Mouse (Mus musculus) frontal cortex, postnatal 36 days (tissue): ENCODE results near the gene Syce2.
A peak's percentile ranks its signal among the peaks of the same experiment; 100 is the strongest.

Source experiments
- DNase-seq, 2 experiments: peaks; one replicate each; pipeline ENCODE4 v3.0.0; 2022; ENCODE audit warnings: low spot score in 2 of 2

Syce2 gene

DNA sequence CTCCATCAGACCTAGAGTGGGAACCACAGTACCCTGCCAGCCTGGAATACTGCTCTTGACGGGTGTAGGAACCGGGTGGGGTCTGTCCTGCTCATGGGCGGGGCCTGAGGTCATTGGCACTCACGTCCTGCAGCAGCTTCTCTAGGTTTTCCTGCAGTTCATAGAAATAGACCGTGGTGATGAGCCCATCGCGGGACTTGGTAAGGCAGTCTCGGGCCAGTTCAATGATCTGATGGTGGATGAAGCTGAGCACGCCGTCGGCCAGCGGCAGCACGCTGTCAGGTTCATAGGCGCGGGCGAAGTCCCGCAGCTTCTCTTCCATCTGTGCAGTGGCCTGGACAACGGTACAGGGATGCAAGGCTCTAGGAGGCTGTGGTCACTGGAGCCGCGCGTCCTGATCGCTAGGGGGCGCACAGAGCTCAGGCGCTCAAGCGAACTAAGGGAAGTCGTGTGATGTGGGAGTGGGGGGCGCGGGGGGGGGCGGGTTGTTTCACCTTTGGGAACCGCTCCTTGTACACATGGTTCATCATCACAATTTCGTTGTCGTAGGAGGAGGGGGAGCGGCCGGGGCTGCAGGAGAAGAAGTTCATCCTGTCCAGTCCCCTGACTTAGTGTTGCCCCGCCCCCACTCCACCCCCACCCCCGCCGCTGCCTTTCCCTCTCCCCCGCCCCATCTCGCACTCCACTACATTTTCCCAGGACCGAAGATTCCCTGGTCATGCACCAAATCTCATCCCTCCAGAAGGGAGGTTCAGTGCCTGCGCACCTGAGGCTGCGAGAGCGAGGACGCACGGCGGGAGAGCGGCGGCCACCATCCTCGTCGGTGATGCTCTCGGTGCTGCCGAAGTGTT lies 56.8 kb downstream of the Syce2 start:
- peak in 1 of 2 experiments; percentile 76 for DNase-seq

DNA sequence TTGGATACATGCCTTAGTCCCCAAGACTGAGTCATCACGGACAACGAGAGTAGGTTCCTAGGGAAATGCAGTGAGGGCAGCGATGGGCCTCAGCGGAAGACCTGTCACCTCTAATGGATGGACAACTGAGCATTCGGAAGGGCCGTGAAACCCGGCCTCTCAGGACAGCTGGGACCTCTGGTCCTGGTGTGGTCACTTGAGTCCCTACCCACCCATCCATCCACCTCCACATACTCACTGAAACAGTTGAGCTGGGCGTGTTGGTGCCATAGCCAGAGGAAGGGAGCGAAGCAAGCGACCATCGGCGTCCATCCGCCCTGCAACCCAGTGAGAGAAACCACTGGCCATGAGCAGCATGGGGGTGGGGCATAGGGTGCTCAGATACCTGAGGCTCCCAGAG lies 58.7 kb downstream of the Syce2 start:
- DNase-seq: no peak

DNA sequence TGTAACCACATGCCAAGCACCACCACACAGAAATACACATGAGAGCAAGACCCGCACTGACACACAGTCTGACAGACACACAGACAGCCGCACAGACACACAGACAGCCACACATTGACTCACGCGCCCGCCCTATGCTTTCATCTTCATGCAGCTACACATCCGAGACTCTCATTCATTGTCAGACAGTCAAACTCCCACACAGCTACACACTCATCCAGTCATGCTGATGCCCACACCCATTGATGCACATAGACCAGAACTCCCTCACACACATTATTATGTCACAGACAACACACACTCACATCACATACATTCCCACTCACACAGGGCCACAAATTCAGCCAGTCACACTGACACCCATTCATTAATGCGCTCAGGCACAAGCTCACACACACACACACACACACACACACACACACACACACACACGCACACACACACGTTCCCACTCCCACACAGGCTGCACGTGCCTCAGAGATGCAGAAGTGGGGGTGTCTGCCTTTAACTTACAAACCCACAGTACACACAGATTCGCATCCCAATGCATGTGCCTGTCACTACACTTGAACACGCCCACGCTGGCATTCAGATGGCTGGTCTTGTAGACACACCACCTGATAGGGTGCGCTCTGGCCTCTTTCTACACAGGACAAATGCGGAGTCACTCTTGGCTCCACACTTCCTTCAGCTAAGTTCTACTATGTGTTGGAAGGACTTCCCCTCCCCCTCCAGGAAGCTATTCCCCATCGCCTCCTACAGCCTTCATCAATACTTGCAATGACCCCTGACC lies 62.1 kb downstream of the Syce2 start:
- DNase-seq: no peak

DNA sequence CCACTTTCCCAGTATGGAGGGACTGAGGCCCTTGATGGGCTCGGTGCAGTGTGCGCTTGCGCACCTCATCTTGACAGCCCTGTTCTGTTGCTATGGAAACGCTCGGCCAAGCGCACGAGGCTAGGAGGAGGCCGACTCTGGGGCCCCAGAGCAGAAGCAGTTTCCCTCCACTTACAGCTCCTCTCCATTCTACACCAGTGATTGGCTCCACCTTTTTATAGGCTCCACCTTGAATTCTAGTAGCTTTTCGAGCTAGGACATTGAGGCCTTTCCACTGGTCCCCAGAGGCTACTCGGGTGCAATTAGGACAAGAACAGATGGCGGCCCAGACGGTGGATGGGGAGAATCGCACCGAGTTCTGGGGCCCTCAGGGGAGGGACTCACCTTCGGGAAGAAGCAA lies 62.9 kb downstream of the Syce2 start:
- no peak for DNase-seq

DNA sequence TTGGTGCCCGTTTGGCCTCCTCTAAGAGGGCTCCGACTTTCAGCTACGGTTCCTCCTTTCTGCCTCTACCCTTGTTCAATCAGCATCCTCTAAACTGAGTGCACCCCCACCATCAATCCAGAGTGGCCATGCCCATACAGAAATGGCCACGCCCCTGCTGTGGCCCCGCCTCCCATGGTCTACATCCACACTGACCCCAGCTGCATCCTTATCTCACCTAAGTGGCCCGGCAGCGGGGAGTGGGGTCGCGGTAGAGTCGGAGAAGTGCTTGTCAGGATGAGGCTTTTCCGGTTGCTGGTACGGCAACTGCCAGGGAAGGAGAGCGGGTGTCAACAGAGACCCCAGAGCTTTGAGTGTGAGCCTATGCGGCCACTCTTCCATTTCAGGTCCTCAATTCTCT lies 63.6 kb downstream of the Syce2 start:
- no peak for DNase-seq

DNA sequence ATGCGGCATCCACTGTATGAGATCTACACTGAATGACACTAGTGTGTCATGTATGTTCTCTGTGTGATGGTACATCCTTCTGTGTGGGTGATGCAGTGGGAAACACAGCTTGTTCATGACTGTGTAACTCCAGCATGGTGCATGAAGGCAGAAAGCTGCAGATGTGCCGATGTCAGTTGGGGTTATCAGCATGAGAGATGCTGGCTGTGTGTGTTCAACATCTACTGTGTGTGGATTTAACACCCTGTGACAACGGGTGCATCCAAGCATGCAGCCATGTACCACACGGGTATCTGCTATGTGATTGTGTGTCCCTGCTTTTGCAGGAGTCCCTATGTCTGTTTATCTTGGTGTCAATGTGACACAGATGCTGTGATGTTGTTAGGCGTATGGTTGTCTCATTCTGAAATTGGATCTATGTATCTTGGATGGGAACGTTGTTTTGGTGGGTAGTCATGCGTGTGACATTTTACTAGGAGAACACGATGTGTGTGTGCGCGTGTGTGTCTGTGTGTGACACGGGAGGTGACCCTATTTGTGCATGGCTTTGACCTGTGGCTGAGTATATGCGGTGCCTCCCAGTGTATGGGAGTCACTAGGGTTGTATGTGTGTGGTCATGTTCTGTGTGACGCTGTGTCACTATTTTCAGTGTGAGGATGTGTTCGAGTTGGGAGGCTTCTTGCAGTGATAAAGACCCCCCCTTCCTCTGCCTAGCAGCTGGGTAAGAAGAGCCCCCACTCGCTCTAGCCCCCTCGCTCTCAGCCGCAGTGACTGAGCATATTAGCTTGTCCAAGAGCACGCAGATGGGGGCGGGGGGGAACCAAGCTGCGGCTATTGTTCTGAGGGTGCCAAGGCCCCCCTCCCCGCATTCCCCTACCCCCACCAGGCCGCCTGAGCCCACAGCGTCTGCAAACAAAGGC lies 64.4 kb downstream of the Syce2 start:
- DNase-seq: no peak

DNA sequence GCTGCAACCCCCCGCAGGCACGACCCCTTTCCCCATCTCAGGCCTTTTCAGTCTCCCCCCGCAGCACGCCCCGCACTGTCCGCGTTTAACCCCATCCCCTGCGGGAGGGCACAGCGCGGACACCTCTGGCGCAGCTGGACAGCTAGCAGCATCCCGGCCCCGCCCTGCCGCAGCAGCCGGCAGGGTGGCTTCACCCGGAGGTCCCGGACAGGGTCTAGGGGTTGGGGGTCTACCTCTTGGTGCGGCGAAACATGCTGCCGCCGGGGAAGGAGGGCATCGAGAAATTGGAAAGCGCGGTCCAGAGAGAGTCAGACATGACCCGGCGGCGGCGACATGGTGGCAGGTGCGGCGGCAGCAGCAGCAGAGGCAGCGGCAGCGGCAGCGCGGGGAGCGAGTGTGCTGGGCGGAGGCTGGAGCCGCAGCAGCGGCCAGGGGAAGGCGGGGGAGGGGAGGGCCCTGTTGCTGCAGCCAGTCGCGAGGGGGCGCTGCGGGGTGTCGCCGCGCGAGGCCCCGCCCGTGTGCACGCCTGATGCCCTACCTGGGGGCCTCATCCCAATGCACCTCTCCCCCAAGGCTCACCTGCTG lies 65.1 kb downstream of the Syce2 start, which contains the start of gene Mast1:
Gene Mast1 (minus strand): TSS at position 398 of the 585 bp plus-strand sequence.
- peak; percentile 70 to 74 for DNase-seq
